Mouse (Mus musculus) lung, embryonic 16.5 days (tissue): Measurements from ENCODE around the gene Vmn2r117. TPM values are rescaled to one million over a fixed set of nuclear protein-coding genes. Genes with fewer than 3 reads are reported as not detected.
"Not testable (repeated sequence)": the region's sequence is repeated elsewhere in the genome, so short reads cannot be mapped to it uniquely, and the experiment has no call there.

Experiments used
- ATAC-seq: fragments of 200-750 bp; cut with Nextera tagmentation; 2 replicates; pipeline ENCODE4 v1.8.0; 2017; ENCODE audit warnings: low read depth, mild to moderate bottlenecking, moderate library complexity
- H3K27ac ChIP-seq: fragments of 300-500 bp; sonication (generic); 2 replicates; pipeline ENCODE4 v1.5.1; 2014; ENCODE audit warnings: mild to moderate bottlenecking, control low read depth, low read length
- H3K27me3 ChIP-seq: fragments of 300-500 bp; sonication (generic); 2 replicates; pipeline ENCODE4 v1.6.1; 2014; ENCODE audit warnings: low read depth, low read length, mixed read lengths; ENCODE audit not compliant: control insufficient read depth, insufficient read depth
- H3K36me3 ChIP-seq: fragments of 300-500 bp; sonication (generic); 2 replicates; pipeline ENCODE4 v1.6.1; 2014; ENCODE audit warnings: low read length; ENCODE audit not compliant: control insufficient read depth, insufficient read depth
- H3K4me1 ChIP-seq: fragments of 300-500 bp; sonication (generic); replicated peaks from 2 replicates; pipeline ENCODE4 v1.6.1; 2014; ENCODE audit warnings: low read length, mixed read lengths; ENCODE audit not compliant: control insufficient read depth, insufficient read depth
- H3K4me2 ChIP-seq: fragments of 300-500 bp; sonication (generic); 2 replicates; pipeline ENCODE4 v1.6.1; 2014; ENCODE audit warnings: low read depth, low read length, control low read depth
- H3K4me3 ChIP-seq: fragments of 300-500 bp; sonication (generic); 2 replicates; pipeline ENCODE4 v1.5.1; 2014; ENCODE audit warnings: mild to moderate bottlenecking, low read length, control low read depth
- H3K9ac ChIP-seq: fragments of 300-500 bp; sonication (generic); 2 replicates; pipeline ENCODE4 v1.6.1; 2014; ENCODE audit warnings: low read length, control low read depth
- H3K9me3 ChIP-seq: fragments of 300-500 bp; sonication (generic); 2 replicates; pipeline ENCODE4 v1.6.1; 2016; ENCODE audit warnings: low read length; ENCODE audit not compliant: control insufficient read depth
- WGBS: fragments of 180-500 bp; shearing (Covaris S2); extraction: QIAGEN DNeasy Blood & Tissue Kit; methylation state at CpG from one replicate; pipeline ENCODE4 v1.1.7; 2014; 5-methylcytosine and 5-hydroxymethylcytosine counted together
- polyA plus RNA-seq: library from polyadenylated mRNA; unstranded; fragments of >200 nt; fragmentation: Nextera tagmentation; extraction: Ambion mirVana; gene quantifications from 2 replicates; pipeline ENCODE4 v1.2.1, GENCODE M21; 2015

Vmn2r117 gene
- not detected in 2 replicates for polyA plus RNA-seq

GRCm38 (mm10) chr17:23479599-23479998 is at the start of gene Vmn2r117:
Gene Vmn2r117, minus strand, starts transcription at chr17:23479699.
- not testable (repeated sequence) for H3K36me3 ChIP-seq, H3K9me3 ChIP-seq, H3K4me1 ChIP-seq, H3K9ac ChIP-seq, H3K27me3 ChIP-seq, H3K4me2 ChIP-seq, ATAC-seq, H3K27ac ChIP-seq, H3K4me3 ChIP-seq
- WGBS = 39% methylated on average over 1 of the region's 1 CpGs

- not testable (repeated sequence) for H3K9me3 ChIP-seq
- 59% methylated on average over 30 of the region's 30 CpGs for WGBS
These were observed 43.6 kb upstream of the Vmn2r117 start for GRCm38 (mm10) chr17:23522941-23523732.

GRCm38 (mm10) chr17:23518701-23519423 is 39.4 kb upstream of the Vmn2r117 start:
- WGBS = 61% methylated on average over 2 of the region's 2 CpGs
- H3K4me1 ChIP-seq = no peaks in the 10 kb centered on the region
- H3K27me3 ChIP-seq = no peaks in the 10 kb centered on the region
- ATAC-seq = no peak
- no peak overlapping the region for H3K9ac ChIP-seq
- no peaks in the 10 kb centered on the region for H3K36me3 ChIP-seq
- H3K27ac ChIP-seq = no peak overlapping the region
- H3K9me3 ChIP-seq = no peaks in the 10 kb centered on the region
- no peak overlapping the region for H3K4me2 ChIP-seq
- H3K4me3 ChIP-seq = no peak overlapping the region

More at GRCm38 (mm10) chr17:23522941-23523732, 43.6 kb upstream of the Vmn2r117 start:
- not testable (repeated sequence) for H3K9ac ChIP-seq, H3K27me3 ChIP-seq, H3K4me2 ChIP-seq, H3K4me1 ChIP-seq, H3K27ac ChIP-seq, ATAC-seq, H3K4me3 ChIP-seq, H3K36me3 ChIP-seq

GRCm38 (mm10) chr17:23433150-23433679 is 46.3 kb downstream of the Vmn2r117 start:
- Histone ChIP-seq H3K4me1 (no peaks in the 10 kb centered on the region), H3K36me3 (no peaks in the 10 kb centered on the region), H3K27me3 (no peaks in the 10 kb centered on the region), H3K9ac (no peak overlapping the region), H3K27ac (no peak overlapping the region), H3K9me3 (peaks cover 2% of the 10 kb centered on the region; the same call in 1 of the 2 replicates), H3K4me2 (no peak overlapping the region), H3K4me3 (no peak overlapping the region)
- ATAC-seq = no peak
- WGBS = 78% methylated on average over 6 of the region's 6 CpGs

Other genes with a start within 250 kb of the Vmn2r117 start
- not detected in 2 replicates for gene Vmn2r114, start 167.2 kb downstream of the Vmn2r117 start, polyA plus RNA-seq
- gene Vmn2r115, start 136.0 kb downstream of the Vmn2r117 start, polyA plus RNA-seq = not detected in 2 replicates
- not detected in 2 replicates for gene Vmn2r116, start 95.1 kb downstream of the Vmn2r117 start, polyA plus RNA-seq
- 17.4 and 21.7 TPM in 2 replicates for gene Zfp213, start 84.5 kb upstream of the Vmn2r117 start, polyA plus RNA-seq
- gene Zfp13, start 119.8 kb upstream of the Vmn2r117 start, polyA plus RNA-seq = 12.9 TPM in 2 replicates
- 0.26 and 0.36 TPM in 2 replicates for gene Zscan10, start 121.2 kb upstream of the Vmn2r117 start, polyA plus RNA-seq
- gene Mmp25, start 165.6 kb upstream of the Vmn2r117 start, polyA plus RNA-seq = 0.49 and 0.78 TPM in 2 replicates
- gene Bicdl2, start 180.8 kb upstream of the Vmn2r117 start, polyA plus RNA-seq = 4.3 and 4.7 TPM in 2 replicates
- 88.4 and 90.6 TPM in 2 replicates for gene Hcfc1r1, start 193.9 kb upstream of the Vmn2r117 start, polyA plus RNA-seq
- gene Thoc6, start 194.2 kb upstream of the Vmn2r117 start, polyA plus RNA-seq = 49.2 and 50.3 TPM in 2 replicates
- 22.0 and 23.1 TPM in 2 replicates for gene Tnfrsf12a, start 197.8 kb upstream of the Vmn2r117 start, polyA plus RNA-seq
- gene Cldn6, start 199.6 kb upstream of the Vmn2r117 start, polyA plus RNA-seq = 196 and 206 TPM in 2 replicates
- 2.4 and 2.6 TPM in 2 replicates for gene Cldn9, start 204.3 kb upstream of the Vmn2r117 start, polyA plus RNA-seq
- gene 1520401A03Rik, start 243.1 kb upstream of the Vmn2r117 start, polyA plus RNA-seq = 0.14 TPM in 1 of 2 replicates, not detected in the other
- gene Pkmyt1, start 246.6 kb upstream of the Vmn2r117 start, polyA plus RNA-seq = 58.2 and 58.8 TPM in 2 replicates